Mouse (Mus musculus): ENCODE measurements around the gene Pbp2.

Pbp2 gene

DNA sequence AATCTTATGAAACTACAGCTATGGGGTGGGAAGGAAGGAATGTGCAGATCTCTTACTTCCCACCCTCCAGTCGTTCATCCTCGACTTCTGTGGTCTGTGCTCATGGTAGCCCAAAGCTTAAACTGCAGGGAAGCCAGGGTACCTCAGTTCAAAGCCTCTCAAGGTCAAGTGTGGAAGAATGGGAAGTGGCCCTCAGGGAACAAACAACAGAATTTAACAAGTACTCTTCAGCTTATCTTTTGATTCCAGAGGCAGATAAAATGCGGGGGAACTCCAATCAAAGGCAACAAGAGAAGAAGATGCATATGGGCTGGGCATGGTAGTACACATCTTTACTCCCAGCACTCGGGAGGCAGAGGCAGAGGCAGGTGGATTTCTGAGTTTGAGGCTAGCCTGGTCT, 9.7 kb downstream of the Pbp2 start:
- DNase-seq (ENCODE audit: low read depth) = peak; percentile 32

DNA sequence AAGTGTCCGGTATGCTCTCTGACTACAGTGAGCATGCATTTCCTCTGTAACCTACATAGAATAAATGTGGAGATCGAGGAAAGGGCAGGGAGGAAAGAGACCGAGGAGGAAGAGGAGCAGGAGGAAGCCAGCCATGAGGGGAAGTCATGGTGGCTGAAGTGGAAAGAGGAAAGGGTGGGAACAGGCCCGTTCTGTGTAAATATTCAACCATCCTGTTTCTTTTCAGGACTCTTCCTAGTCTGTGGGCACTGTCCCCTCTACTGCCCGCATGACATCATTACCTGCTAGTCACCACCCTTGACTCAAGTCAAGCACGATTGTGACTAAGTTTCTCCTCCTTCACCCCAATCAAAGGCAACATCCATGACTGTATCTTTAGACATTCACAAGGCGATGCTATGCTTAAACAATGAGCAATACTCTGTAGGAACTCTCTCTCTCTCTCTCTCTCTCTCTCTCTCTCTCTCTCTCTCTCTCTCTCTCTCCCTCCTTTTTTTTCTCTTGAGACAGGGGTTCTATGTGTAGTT, 11.1 kb downstream of the Pbp2 start:
- DNase-seq (ENCODE audit: low read depth) = peak; percentile 47

DNA sequence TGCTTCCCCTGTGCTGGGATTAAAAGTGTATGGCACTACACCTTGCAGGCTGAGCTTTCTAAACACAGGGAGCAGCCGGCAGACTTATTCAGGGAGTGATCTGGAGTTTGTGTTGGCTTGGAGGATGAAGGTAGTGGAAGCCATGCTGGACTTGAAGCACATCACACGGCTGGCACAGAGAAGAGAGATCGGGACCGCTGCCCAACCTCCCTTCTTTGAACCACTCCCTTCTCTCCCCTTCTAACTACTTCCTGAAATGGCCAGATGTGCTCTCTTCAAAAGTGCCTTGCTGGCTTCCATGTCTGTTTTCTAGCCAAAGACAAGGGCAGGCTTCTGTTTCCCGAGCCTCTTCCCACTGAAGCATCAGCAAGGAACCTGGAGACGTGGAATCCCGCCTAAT, 12.6 kb downstream of the Pbp2 start:
- no peak for DNase-seq (ENCODE audit: low read depth)

DNA sequence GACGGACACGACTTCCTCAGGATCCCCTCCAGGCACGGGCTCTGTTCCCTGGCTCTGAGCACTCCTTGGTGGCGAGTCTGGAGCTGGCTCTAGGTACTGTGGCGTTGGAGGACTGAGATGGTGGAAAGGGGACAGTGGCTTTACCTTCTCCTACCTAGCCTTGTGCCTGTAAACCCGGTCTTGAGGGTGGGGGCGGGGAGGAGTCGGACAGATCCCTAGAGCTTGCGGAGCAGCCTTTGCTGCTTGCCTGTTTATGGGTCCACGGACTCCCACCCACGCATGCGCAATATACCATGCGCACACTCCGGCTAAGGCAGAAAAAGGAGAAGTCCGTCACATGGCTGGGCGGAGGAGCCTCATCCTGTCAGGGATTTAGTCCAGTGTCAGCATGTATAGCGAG, 13.9 kb downstream of the Pbp2 start:
- peak; percentile 83 for DNase-seq (ENCODE audit: low read depth)

DNA sequence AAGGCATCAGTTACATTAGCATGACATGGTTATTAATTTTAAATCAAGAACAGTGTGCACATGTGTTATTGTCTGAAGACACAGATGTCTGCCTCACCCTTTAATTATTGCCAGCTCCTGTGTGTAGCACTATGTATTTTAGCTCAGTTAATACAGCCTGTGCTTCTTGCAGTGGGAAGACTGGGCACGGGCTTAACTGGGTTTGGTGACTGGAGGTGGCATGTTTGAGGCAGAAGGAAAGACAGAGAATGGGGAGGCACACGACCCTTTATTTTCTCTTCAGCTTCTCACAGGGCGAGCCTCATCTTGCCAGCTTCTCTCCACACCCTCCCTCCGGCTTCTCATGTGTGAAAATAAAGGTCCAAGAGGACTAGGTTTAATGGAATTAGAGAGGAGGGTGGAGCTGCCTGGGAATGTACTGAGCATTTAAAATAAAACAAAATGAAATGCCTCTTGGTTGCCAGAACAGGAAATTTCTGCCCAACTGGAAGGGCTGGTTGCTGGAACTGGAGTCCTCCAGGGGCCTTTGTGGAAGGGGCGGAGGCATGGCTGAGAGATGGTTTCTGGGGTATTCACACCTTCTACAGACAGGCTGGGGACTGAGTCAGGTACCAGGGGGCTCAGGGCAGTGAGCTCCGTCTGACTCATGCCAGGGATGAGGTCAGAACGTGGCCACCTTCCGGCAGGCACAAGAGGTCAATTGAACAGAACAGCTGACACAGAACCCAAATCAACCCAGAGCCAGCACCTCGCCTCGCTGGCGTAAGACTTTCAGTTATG, 14.9 kb downstream of the Pbp2 start:
- peak; percentile 62 for DNase-seq (ENCODE audit: low read depth)

DNA sequence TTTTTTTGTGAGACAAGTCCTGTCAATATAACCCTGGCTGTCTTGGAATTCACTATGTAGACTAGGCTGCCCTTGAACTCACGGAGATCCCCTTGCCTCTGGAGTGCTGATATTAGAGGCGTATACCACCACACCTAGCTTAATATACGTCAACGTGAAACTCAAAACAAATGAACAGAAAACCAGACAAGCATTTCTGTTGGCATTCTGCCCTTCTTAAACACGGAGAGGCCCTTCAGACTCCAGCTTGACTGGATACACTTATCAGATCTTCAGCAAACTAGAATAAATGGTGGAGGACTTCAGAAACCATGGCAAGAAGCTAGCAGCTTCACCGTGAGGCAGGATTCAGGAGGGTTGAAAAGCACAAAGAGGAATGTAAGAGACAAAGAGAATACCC, 16.1 kb downstream of the Pbp2 start:
- no peak for DNase-seq (ENCODE audit: low read depth)

DNA sequence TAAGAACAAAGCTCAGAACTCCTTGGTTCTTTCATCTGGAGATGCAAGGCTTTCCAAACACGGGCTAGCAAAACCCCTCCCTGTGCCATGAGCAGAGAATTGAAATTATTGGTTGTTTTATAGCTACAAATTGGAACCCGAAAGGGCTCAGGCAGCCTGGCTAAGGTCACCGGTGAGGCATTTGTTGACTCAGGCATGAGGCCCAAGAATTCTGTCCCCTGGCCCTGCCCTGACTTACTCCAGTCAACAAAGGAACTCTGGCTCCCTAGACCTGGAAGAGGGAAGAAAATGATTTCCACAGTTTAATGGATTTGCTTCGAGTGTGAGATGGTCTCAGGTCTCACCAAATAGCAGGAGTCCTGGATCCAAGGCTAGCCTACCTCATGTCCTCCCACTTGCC, 17.8 kb downstream of the Pbp2 start:
- no peak for DNase-seq (ENCODE audit: low read depth)

DNA sequence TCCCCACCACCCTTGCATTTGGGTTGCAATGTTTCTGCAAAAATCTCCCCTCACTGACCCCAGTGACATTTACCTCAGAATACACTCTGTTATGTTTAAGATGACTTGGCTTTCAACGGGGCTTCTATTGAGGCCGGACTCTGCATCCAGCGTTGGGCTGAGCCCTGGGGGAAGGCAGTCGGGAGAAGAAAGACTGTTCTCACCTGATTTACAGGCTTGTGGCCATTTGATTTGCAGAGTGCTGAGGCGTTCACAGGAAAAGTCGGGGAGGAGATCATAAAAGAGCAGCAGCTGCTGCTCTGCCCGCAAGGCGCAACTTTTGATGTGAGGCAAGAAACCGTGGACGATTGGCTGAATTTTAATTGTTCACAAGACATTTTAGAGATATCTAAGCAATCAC, 30.3 kb downstream of the Pbp2 start:
- DNase-seq (ENCODE audit: low read depth) = no peak

DNA sequence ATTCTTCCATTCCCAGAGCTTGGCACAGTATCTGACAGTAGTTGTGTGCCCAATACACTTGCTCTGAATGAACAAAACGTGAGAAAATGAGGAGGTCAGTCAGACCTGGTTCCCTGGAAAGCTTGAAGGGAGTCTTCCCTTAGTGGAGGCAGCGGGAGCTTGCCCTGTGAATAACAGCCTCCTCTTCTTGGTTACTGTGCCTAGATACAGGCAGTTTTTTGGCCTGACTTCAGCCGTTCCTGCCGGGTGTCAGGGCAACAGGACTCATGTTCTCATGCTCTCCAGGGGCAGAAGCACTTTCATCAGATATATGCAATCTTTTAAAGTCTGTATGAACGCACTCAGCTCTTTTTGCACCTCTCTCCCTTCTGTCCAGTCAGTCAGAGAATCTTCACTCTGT, 30.9 kb downstream of the Pbp2 start:
- DNase-seq (ENCODE audit: low read depth) = no peak

DNA sequence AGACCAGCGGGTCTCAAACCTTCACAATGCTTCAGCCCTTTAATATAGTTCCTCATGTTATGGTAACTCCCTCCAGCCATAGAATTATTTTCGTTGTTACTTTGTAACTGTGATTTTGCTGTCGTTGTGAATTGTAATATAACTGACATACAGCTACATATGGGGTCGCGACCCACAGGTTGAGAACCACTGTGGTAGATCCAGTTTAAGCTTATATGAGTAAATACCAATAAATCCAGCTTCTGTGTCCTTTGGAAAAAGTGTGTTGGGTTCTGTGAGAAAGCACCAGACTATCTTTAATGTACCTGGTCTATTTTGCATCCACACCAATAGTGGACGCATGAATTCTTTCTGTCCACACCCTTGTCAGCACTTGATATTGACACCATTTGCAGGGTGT, 31.9 kb downstream of the Pbp2 start:
- no peak for DNase-seq (ENCODE audit: low read depth)

DNA sequence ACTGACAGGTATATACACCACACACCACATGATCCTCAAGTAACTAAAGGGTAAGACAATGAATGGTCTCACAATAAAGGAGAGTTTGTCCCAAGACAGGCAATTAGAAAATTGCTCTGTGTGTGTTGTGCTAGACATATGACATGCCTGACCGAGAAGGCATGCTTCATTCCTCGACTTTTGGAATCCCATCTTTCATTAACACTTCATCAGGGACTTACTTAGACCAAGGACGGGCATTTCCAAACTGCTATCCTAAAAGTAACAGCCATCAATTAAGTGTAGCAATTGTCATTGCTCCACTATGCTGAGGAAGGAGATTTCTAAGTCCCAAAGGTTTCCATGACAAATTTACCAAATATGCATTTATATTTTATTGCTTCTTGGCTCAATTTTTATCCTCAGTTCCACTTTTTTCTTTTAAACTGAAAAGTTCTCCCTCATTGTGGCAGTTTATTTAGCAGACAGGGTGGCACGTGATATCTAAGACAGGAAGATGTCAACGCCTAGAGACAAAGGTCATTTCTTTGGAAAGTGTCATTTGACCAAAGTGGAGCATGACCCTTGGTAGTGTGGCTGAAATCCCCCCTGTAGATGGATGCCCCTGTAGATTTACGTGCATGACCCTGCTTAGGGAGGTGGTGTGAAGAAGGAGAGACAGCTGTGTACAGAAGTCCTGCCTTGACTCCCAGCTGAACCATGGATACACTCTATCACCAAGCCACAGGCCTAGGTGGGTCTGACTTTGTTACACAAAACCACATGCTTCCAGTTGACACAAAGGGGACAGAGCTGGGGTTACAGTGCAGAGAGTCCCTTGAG, 33.5 kb downstream of the Pbp2 start:
- DNase-seq (ENCODE audit: low read depth) = no peak

DNA sequence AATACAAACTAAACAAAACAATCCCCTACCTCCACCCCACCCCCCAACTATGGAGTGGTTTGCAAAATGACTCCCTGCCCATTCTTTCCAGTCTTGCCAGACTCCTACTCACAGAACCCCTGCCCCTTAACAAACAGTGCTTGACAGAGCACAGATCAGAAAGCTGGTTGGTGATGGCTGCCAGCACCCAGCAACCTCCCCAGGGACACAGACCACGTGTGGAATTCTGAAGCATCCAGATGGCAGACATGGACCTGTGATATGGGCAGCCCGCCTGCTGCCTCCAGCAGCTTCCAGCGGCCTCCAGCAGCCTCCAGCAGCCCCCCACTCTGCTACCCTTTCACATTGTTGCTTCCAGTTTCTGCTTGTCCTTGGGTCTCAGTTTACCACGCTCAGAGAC, 35.0 kb downstream of the Pbp2 start:
- DNase-seq (ENCODE audit: low read depth) = no peak

DNA sequence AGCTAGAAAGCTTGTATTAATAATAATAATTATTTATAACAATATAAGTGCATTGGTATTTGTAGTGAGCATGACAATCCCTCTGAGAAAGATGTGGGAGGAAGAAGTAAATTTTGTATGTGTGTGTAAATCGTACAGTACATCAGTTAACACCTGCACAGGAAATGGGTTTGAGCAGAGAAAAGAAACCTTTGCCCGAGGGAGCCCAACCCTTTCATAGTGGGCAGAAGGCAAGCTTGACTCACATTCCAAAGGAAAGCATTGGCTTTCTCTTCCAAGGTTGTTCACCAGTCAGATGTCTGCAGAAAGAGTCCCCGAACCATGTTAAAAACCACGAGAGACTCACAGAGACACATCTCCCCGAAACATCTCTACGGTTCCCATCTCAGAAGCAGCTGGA, 37.1 kb downstream of the Pbp2 start:
- no peak for DNase-seq (ENCODE audit: low read depth)

DNA sequence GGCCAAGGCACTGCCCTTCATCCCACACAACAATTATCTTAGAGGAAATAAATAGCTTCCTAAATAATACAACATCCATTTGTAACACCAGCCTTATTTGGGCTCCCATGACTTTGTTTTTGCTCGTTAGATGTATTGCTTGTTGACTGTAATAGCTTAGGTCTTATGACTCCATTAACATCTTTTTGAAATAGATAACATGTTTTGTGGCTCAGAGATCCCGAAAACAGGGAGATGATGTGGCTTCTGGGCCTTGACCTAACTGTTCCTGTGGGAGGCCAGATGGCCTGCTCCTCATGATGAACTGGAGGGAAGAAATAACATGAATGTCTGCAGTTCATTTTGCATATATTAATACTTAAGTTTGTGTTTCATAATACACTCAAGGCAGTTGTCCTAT, 38.4 kb downstream of the Pbp2 start:
- DNase-seq (ENCODE audit: low read depth) = no peak

DNA sequence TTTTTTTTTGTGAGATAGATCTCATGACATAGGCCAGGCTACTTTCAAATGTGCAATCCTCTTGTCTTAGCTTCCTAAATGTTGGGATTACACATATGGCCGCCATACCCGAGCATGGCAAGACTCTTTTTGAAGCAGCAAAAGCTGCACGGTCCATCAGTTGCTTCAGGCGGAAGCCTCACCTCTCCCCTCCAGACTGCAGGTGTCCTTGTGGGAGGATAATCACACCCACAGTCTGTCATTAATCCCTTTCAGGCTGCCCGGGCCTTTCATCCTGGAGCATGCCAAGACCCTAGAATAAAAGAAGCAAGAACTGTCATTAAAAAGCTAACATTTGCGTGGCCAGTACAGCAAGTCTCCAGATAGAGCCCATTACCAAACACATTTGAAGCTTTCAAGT, 40.6 kb downstream of the Pbp2 start:
- DNase-seq (ENCODE audit: low read depth) = no peak

DNA sequence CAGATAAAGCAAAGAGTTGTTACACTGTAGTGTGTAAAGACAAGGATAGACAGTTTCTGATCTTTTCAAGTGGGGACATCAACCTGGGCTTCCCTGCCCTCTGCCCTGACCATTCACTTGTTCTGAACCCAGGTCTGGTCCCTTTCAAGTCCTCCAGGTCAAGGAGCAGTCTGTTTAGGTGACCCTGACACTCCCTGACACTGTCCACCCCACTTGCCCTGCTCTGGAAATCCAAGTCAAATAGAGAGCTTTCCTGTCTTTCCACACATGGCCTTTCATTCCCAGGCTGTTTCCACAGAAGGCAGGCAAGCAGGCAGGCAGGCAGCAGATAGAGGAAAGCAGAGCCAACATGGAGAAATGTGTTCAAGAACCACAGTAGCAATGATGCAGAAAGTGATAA, 41.8 kb downstream of the Pbp2 start:
- no peak for DNase-seq (ENCODE audit: low read depth)

DNA sequence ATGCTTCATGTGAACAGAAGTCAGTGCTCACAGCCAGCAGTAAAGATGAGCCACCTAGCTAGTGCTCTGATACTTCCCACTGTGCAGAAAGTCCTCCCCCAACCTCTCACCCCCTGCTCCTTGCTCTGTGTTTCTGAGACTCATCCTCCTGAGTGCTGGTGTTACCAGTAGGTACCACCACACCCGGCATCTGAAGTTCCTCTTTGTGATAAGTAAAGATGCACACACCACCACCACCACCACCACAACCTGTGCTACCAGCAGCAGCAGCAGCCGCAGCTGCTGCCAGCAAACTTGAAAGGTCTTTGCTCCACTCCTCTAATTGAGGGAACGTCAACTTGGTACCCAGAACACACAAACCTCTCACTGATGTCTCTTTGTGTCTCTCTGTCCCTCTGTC, 43.0 kb downstream of the Pbp2 start:
- no peak for DNase-seq (ENCODE audit: low read depth)

DNA sequence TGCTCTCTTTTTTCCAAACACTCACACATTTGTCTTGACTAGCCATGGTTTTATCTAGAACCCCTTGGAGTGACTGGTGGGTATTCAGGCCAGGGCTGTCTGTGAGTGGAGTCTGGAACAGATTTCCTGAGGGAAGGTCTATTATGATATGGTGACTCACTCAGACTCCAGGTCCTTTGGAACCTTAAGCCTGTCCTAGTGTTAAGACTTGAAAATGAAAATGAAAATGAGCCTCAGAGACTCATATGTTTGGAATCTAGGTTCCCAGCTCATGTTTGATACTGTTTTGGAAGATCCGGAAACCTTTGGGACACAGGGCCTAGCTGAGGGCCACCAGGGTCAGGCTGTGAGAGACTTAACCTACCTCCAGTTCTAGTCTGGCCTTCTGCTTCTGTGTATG, 44.1 kb downstream of the Pbp2 start:
- DNase-seq (ENCODE audit: low read depth) = no peak

DNA sequence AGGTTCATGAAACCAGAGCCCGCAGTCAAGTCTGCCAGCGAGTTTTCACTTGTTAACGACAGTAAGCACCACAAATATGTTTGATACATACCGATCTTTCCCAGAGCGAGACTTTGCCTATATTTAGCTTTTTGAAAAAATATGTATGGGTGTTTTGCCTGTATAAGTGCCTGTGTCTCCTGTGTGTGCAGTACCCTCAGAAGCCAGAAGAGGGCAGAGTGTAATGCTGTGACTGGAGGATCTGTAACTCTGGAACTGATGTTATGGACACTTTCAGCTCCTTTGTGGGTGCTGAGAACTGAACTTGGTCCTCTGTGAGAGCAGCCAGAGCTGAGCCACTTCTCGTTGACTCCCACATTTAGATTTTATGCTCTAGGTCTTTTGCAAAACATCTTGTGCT, 46.1 kb downstream of the Pbp2 start:
- no peak for DNase-seq (ENCODE audit: low read depth)

DNA sequence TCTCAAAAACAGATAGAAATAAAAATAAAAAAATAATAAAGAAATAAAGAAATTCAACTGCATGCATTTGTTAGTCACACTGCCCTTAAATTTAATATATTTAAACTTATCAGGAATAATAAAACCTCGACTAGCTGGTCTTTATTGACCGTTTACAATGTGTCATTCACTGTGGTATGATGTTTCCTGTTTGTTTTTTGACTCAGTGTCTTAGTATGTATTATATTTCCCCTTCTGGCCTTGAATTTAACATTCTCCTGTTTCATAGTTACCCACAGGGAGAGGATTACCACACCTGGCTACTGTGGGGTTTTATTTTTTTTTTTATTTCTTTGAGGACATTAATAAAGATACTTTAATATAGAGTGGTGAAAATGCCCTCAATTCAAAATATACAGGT, 47.6 kb downstream of the Pbp2 start:
- DNase-seq (ENCODE audit: low read depth) = peak; percentile 67

DNA sequence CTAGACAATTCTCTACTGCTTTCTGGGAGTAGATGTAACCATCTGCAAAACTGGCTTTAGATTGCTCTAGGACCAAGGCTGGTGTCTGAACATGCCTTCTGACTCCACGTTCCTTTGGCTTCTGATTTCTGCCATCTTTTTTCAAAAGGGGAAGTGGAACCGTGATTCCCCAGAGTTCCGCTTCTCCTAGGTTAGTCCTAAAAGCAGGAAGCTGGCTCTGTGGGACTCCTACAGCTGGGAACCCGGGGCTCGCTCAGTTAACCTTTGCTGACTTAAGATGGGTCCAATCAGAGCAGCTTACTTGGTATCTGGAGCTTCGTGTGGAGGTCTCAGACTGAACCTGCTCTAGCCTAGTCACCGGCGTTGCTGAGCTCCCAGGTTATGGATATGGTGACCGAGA, 49.1 kb downstream of the Pbp2 start:
- DNase-seq (ENCODE audit: low read depth) = no peak

DNA sequence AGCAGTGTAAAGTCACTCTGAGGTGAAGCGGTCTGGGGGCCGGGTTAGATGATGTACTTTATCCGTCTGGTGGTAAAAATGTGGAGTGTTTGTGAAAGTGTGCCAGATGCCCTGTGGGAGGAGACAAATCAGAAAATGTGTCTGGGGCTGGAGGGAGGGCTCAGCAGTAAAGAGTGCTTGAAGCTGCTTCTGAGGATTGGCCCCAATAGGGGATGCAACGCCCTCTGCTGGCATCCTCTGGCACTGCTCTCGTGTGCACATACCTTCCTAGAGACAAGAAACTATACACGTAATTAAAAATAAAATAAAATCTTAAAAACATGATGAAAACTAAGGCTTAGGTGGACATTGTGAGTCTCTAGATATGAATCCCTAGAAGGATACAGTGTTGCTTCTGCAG, 49.8 kb downstream of the Pbp2 start:
- no peak for DNase-seq (ENCODE audit: low read depth)
